Mouse (Mus musculus): ENCODE results near the gene C1qtnf3. TPM values are rescaled to one million over a fixed set of nuclear protein-coding genes. Genes with fewer than 3 reads are reported as not detected.

The C1qtnf3 gene
- not detected in 4 replicates for total RNA-seq (2023)

DNA sequence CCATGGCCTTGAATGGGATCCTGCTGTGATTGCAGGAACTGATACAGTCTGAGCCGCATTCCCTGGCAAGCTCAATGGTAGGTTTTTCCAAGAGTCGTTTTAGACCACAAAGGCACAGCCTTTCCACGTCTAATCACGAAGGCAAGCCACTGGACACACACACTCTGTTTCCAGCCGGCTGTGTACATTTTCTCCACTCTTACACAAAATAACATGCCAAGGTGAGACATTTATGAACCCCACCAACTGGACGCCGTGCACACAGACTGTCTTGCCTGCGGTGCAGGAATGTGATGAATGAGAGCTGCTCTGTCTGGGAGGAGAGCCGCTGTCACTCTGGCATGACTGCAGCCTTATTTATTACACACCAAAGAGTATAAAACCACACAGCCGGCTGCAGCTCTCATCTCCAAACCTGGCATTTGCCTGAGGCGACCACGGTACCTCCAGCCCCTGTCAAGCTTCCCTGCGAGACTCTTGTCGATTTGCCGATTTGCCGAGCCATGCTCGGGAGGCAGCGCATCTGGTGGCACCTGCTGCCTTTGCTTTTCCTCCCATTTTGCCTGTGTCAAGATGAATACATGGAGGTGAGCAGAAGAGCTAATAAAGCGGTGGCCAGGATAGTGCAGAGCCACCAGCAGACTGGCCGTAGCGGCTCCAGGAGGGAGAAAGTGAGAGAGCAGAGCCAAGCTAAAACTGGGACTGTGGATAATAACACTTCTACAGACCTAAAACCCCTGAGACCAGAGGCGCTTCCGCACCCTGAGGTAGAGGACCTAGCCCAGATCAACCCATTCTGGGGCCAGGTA, at the start of gene C1qtnf3:
TSS of gene C1qtnf3 (plus strand) at position 382 of the 809 bp plus-strand sequence.

DNA sequence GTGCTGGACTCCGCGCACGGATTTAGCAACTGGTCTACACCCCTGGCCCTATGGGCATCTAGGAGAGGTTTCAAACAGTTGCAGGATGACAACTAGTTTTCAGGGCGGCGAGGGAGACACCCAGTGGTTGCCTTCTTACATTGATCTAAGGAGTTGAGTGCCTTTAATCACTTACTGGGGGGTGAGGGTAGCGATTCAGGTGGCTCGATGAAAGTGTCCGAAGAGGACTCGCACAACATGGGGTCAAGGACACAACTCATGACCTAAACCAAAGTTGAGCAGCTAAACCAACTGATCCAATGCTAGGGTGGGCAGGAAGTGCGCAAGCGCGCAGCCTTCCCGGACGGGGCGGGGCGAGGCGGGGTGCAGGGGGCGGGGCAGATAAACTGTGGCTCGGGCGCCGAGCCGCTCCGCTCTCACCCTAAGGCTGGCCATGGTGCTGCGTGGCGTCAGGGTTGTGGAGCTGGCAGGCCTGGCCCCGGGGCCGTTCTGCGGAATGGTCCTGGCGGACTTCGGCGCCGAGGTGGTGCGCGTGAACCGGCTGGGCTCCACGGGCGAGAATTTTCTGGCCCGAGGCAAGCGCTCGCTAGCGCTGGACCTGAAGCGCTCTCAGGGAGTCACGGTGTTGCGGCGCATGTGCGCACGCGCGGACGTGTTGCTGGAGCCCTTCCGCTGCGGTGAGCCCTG, 29.4 kb downstream of the C1qtnf3 start, which contains the start of gene Amacr:
TSS of gene Amacr (plus strand) at position 380 of the 687 bp plus-strand sequence.

DNA sequence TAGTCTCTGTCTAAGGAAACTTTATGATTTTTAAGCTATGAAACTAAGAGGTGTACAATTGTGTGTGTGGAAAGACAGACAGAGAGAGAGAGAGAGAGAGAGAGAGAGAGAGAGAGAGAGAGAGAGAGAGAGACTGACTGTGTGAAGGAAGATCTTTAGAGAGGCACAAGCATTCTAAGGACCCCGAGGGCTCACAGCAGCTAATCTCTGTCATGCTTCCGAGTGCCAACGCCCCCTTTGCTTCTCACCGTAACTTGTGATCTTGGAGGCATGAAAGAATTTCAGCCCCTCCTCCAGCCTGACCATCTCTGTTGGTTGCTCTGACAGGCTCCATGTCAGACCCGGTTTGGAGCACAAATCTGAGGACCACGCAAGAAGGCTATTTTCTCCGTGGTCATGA, 48.3 kb downstream of the C1qtnf3 start, which contains the start of gene Slc45a2:
TSS of gene Slc45a2 (plus strand) at position 301 of the 400 bp plus-strand sequence.

Other genes with a start within 250 kb of the C1qtnf3 start
- gene Rai14, start 237.7 kb upstream of the C1qtnf3 start, total RNA-seq (2023) = 0.22 TPM in 1 of 4 replicates, not detected in the others
- 3.3 to 5.9 TPM (median 4.7 TPM) in 4 replicates for gene Amacr, start 29.4 kb downstream of the C1qtnf3 start, total RNA-seq (2023)
- gene Slc45a2, start 48.4 kb downstream of the C1qtnf3 start, total RNA-seq (2023) = not detected in 4 replicates
- gene Rxfp3, start 85.7 kb downstream of the C1qtnf3 start, total RNA-seq (2023) = not detected in 4 replicates
- not detected in 4 replicates for gene Adamts12, start 112.5 kb downstream of the C1qtnf3 start, total RNA-seq (2023)

All from B cell, adult 62 days (primary cell).